Mouse (Mus musculus) erythroblast, embryonic 14.5 days (primary cell): Measurements from ENCODE around the gene Prr23a3.

ENCODE experiments used
- GATA1 ChIP-seq: IDR thresholded peaks from 2 replicates; pipeline ENCODE4 v1.6.1; 2012; ENCODE audit warnings: low read length, inconsistent platforms, mixed read lengths
- TAL1 ChIP-seq: IDR thresholded peaks from 3 replicates; pipeline ENCODE4 v1.6.1; 2012; ENCODE audit warnings: low read length, inconsistent platforms, mixed read lengths

- TF ChIP-seq GATA1 = no peak
- no peak for TF ChIP-seq TAL1
Observed at GRCm38 (mm10) chr9:98864571-98864970, at the start of gene Prr23a3.
